8 mouse cellular contexts compared by ENCODE assay signal in genomic region chr2:179442191-179442540, GRCm38 (mm10). TPM values are rescaled to one million over a fixed set of nuclear protein-coding genes. Genes with fewer than 3 reads are reported as not detected.
DNase-seq lines count a peak whose midpoint lies in the region; ATAC-seq and TF ChIP-seq lines count a peak whose summit lies in the region.

Cdh4 (plus strand) TSS chr2:179442431.

- peak; percentile 89 for DNase-seq in adrenal gland, adult 2 months
- peak; percentile 91 for DNase-seq in cerebellum, adult 9-11 months
- DNase-seq in gastrocnemius, adult 2 months = peak; percentile 82
- DNase-seq in left cerebral cortex, adult 11 months (ENCODE audit: low spot score) = peak; percentile 32
- peak; percentile 68 for DNase-seq in lung, postnatal 0 days (ENCODE audit: low spot score)
- peak; percentile 68 for DNase-seq in retina, postnatal 7 days (ENCODE audit: low read depth, low spot score)
- no peak for DNase-seq in T-cell, adult 2 months (ENCODE audit: low spot score)

- peak within 1 kb of the TSS; percentile 35 for H3K27ac ChIP-seq in gastrocnemius, adult 2 months
- H3K27ac ChIP-seq in hindbrain, embryonic 15.5 days (replicated peaks) = peak within 1 kb of the TSS; percentile 83
- no peak within 1 kb of the TSS for H3K27ac ChIP-seq in lung, postnatal 0 days (ENCODE audit: low read length)

- peak within 1 kb of the TSS; percentile 82 for H3K4me3 ChIP-seq in gastrocnemius, adult 2 months
- peak within 1 kb of the TSS; percentile 81 for H3K4me3 ChIP-seq in hindbrain, embryonic 15.5 days
- peak within 1 kb of the TSS; percentile 55 for H3K4me3 ChIP-seq in lung, postnatal 0 days (ENCODE audit: low read depth, low read length)

- peaks cover 45% of the 10 kb centered on the region for H3K4me1 ChIP-seq in hindbrain, embryonic 15.5 days (replicated peaks)
- H3K4me1 ChIP-seq in lung, postnatal 0 days (ENCODE audit: insufficient read depth, low read depth, low read length) = no peaks in the 10 kb centered on the region

- under 1% methylated on average over 38 of the region's 40 CpGs for WGBS in hindbrain, embryonic 15.5 days
- 3% methylated on average over 29 of the region's 40 CpGs for WGBS in lung, postnatal 0 days

- H3K4me2 ChIP-seq in hindbrain, embryonic 15.5 days = peak within 1 kb of the TSS; percentile 94
- H3K4me2 ChIP-seq in lung, postnatal 0 days (replicated peaks; ENCODE audit: low read depth, low read length) = peak within 1 kb of the TSS; percentile 94

- no peaks in the 10 kb centered on the region for H3K36me3 ChIP-seq in hindbrain, embryonic 15.5 days
- H3K36me3 ChIP-seq in lung, postnatal 0 days (ENCODE audit: insufficient read depth, low read length) = no peaks in the 10 kb centered on the region

- no peak for TF ChIP-seq EP300 in lung, postnatal 0 days (IDR thresholded peaks at IDR 0.05)

- peak; percentile 90 for ATAC-seq in hindbrain, embryonic 15.5 days (ENCODE audit: low FRiP score, low read depth)
- ATAC-seq in lung, postnatal 0 days = peak; percentile 88

- peaks cover 9% of the 10 kb centered on the region; the same call in 1 of the 2 replicates for H3K27me3 ChIP-seq in hindbrain, embryonic 15.5 days
- peaks cover 19% of the 10 kb centered on the region for H3K27me3 ChIP-seq in lung, postnatal 0 days (replicated peaks; ENCODE audit: insufficient read depth, low read length)

- H3K9ac ChIP-seq in hindbrain, embryonic 15.5 days = peak within 1 kb of the TSS; percentile 84
- 0 out of 2 replicates have a peak within 1 kb of the TSS, but pooled peaks have one; percentile 19 for H3K9ac ChIP-seq in lung, postnatal 0 days (replicated peaks; ENCODE audit: low read depth)

- TF ChIP-seq CTCF in gastrocnemius, adult 2 months (IDR thresholded peaks at IDR 0.05) = no peak
- no peak for TF ChIP-seq CTCF in lung, postnatal 0 days (IDR thresholded peaks at IDR 0.05)

- no peaks in the 10 kb centered on the region for H3K9me3 ChIP-seq in hindbrain, embryonic 15.5 days
- H3K9me3 ChIP-seq in lung, postnatal 0 days (ENCODE audit: low read length) = no peaks in the 10 kb centered on the region

- intact Hi-C loops in gastrocnemius, adult 2 months (cut with DNase I) = no loop called here

RNA-seq across cellular contexts. Expression of gene Cdh4, which starts in this region (rescaled TPM):
- 1 to 10 TPM; 3.3 to 5.0 TPM for total RNA-seq in adrenal gland, adult 2 months (2021)
- 2.7 and 2.8 TPM in 2 replicates for polyA plus RNA-seq in adrenal gland, adult 2 months (2012; rRNA removed)
- total RNA-seq in gastrocnemius, adult 2 months (2021) = 10 to 100 TPM in 1 of 2 experiments, 1 to 10 TPM in 1; 5.2 to 11.7 TPM
- polyA plus RNA-seq in hindbrain, embryonic 15.5 days (2015; fragmentation: Nextera tagmentation; extraction: Ambion mirVana) = 42.4 and 50.0 TPM in 2 replicates
- polyA plus RNA-seq in lung, postnatal 0 days (2015; fragmentation: Nextera tagmentation; extraction: Ambion mirVana) = 2.6 and 3.4 TPM in 2 replicates
